Mouse (Mus musculus) brain, embryonic 14.5 days (tissue): ENCODE results near the gene H2-T24.
"Not testable (repeated sequence)": the region's sequence is repeated elsewhere in the genome, so short reads cannot be mapped to it uniquely, and the experiment has no call there.

Source experiments
- CTCF ChIP-seq: fragments of 200-500 bp; IDR thresholded peaks from 2 replicates; pipeline ENCODE4 v1.5.1; 2012; ENCODE audit warnings: inconsistent platforms, mild to moderate bottlenecking, moderate library complexity, borderline replicate concordance; ENCODE audit not compliant: insufficient read depth, insufficient read length; ENCODE audit errors: extremely low read depth
- POLR2A ChIP-seq: fragments of 200-500 bp; IDR thresholded peaks from 2 replicates; pipeline ENCODE4 v1.6.1; 2012; ENCODE audit warnings: mild to moderate bottlenecking, inconsistent platforms, borderline replicate concordance; ENCODE audit not compliant: poor library complexity, insufficient read depth, insufficient read length, severe bottlenecking; ENCODE audit errors: extremely low read depth

- TF ChIP-seq CTCF, POLR2A: not testable (repeated sequence)
Measured at GRCm38 (mm10) chr17:36042610-36043169, 22.3 kb upstream of the H2-T24 start, which contains the start of the genes H2-T22 and Gm6034.
